Mouse (Mus musculus) limb, embryonic 14.5 days (tissue): Measurements from ENCODE around the gene Polr1c. TPM values are rescaled to one million over a fixed set of nuclear protein-coding genes. Genes with fewer than 3 reads are reported as not detected.

Experiments used
- ATAC-seq: fragments of 200-750 bp; cut with Nextera tagmentation; 2 replicates; pipeline ENCODE4 v1.8.0; 2017; ENCODE audit warnings: low read depth, moderate number of reproducible peaks, moderate TSS enrichment; ENCODE audit not compliant: low FRiP score
- DNase-seq: peaks from one replicate; pipeline ENCODE4 v3.0.0-alpha.2; 2015; ENCODE audit warnings: low spot score
- H3K27ac ChIP-seq: fragments of 300-500 bp; sonication (generic); replicated peaks from 2 replicates; pipeline ENCODE4 v1.5.1; 2014; ENCODE audit warnings: low read depth, mild to moderate bottlenecking, low read length, moderate library complexity, mixed read lengths
- H3K27me3 ChIP-seq: fragments of 300-500 bp; sonication (generic); 2 replicates; pipeline ENCODE4 v1.6.1; 2014; ENCODE audit warnings: low read length, mixed read lengths; ENCODE audit not compliant: control insufficient read depth, insufficient read depth
- H3K36me3 ChIP-seq: fragments of 300-500 bp; sonication (generic); 2 replicates; pipeline ENCODE4 v1.6.1; 2014; ENCODE audit warnings: mild to moderate bottlenecking, low read length, moderate library complexity, mixed read lengths; ENCODE audit not compliant: control insufficient read depth, insufficient read depth
- H3K4me1 ChIP-seq: fragments of 300-500 bp; sonication (generic); 2 replicates; pipeline ENCODE4 v1.6.1; 2014; ENCODE audit warnings: antibody characterized with exemption, low read length, mixed read lengths; ENCODE audit not compliant: control insufficient read depth, insufficient read depth
- H3K4me2 ChIP-seq: fragments of 300-500 bp; sonication (generic); replicated peaks from 2 replicates; pipeline ENCODE4 v1.6.1; 2014; ENCODE audit warnings: low read depth, mild to moderate bottlenecking, low read length, moderate library complexity; ENCODE audit not compliant: severe bottlenecking
- H3K4me3 ChIP-seq: fragments of 300-500 bp; sonication (generic); replicated peaks from 2 replicates; pipeline ENCODE4 v1.5.1; 2014; ENCODE audit warnings: low read length
- H3K9ac ChIP-seq: fragments of 300-500 bp; sonication (generic); 2 replicates; pipeline ENCODE4 v1.6.1; 2014; ENCODE audit warnings: mild to moderate bottlenecking, low read depth, low read length, moderate library complexity; ENCODE audit not compliant: severe bottlenecking
- H3K9me3 ChIP-seq: fragments of 300-500 bp; sonication (generic); 2 replicates; pipeline ENCODE4 v1.6.1; 2016; ENCODE audit warnings: low read length; ENCODE audit not compliant: control insufficient read depth
- POLR2A ChIP-seq: fragments of 200-500 bp; IDR thresholded peaks from 2 replicates; pipeline ENCODE4 v1.8.0; 2012; ENCODE audit warnings: inconsistent platforms, mild to moderate bottlenecking, moderate library complexity, borderline replicate concordance; ENCODE audit not compliant: insufficient read depth, insufficient read length; ENCODE audit errors: extremely low read depth
- WGBS: fragments of 180-500 bp; shearing (Covaris S2); extraction: QIAGEN DNeasy Blood & Tissue Kit; methylation state at CpG from one replicate; pipeline ENCODE4 v1.1.7; 2014; 5-methylcytosine and 5-hydroxymethylcytosine counted together
- polyA plus RNA-seq, 2 experiments: library from polyadenylated mRNA; depleted of rRNA in 1 of 2; stranded (reverse) in 1 of 2; unstranded in 1 of 2; fragments of >200 nt; fragmentation: Nextera tagmentation in 1 of 2; extraction: Ambion mirVana in 1 of 2; gene quantifications; 2 replicates each; pipeline versions ENCODE4 v1.2.1 to v1.2.3; 2012 to 2014

Polr1c gene
- polyA plus RNA-seq, 2 experiments = 87.5 to 120 TPM

DNA sequence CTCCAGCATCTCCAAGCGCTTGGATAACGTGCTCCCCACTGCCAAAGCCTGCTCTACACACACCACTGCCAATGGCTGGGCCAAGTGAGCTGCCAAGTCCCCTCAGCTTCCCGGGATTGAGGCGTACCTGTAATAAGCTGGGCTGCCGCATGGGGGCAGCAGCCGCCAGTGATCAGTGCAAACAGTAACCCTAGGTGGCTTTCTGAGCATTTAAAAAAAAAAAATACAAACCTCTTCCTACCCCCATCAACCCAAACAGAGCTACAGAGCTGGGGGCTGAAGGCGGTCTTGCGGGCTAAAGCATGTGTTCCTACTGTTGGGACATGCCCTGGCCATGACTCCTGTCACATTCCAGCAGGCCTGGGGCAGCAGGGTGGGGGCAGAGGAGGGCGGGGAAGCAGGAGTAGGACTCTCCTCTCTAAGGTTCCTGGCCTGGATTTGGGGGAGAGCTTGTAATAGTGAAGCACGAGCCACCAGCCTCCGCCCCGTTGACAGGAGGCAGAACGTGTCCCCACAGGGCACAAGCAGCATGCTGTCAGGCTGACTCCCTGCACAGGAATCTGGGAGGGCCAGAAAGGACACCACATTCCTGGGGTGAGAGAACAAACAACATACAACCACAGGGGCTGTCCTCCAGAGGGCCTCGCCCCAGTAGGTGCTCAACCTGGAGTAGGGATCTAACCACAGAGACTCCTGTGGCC, 18.2 kb upstream of the Polr1c start:
- ATAC-seq (peak; percentile 24), DNase-seq (peak; percentile 81)
- Histone ChIP-seq H3K36me3 (peaks cover 88% of the 10 kb centered on the region), H3K9me3 (no peaks in the 10 kb centered on the region), H3K4me3 (no peak overlapping the region), H3K9ac (no peak overlapping the region), H3K4me2 (no peak overlapping the region), H3K27me3 (no peaks in the 10 kb centered on the region), H3K4me1 (no peaks in the 10 kb centered on the region), H3K27ac (no peak overlapping the region)
- TF ChIP-seq POLR2A = no peak
- 24% methylated on average over 14 of the region's 14 CpGs for WGBS

DNA sequence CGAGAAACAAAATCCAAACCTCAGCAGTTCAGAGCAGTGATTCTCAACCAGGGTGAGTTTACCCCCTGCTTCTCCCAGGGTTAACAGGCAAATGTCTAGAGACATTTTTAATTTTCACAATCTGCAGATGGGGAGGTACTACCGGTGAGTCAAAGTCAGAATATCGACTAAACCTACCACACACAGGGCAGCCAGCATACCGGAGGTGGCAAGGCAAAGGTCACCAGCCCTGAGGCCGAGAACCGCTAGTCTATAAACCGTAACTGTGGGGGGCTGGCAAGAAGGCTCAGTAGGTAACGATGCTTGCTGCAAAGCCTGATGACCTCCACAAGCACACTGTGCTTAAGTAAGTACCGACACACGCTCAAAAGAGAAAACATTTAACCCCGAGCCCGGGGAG, 17.6 kb upstream of the Polr1c start:
- no peaks in the 10 kb centered on the region for H3K4me1 ChIP-seq
- no peak for DNase-seq
- no peaks in the 10 kb centered on the region for H3K9me3 ChIP-seq
- no peak for TF ChIP-seq POLR2A
- no peaks in the 10 kb centered on the region for H3K27me3 ChIP-seq
- no peak overlapping the region for H3K4me2 ChIP-seq
- H3K4me3 ChIP-seq = no peak overlapping the region
- WGBS = 60% methylated on average over 12 of the region's 12 CpGs
- no peak overlapping the region for H3K27ac ChIP-seq
- no peak overlapping the region for H3K9ac ChIP-seq
- H3K36me3 ChIP-seq = peaks cover 88% of the 10 kb centered on the region
- ATAC-seq = no peak

DNA sequence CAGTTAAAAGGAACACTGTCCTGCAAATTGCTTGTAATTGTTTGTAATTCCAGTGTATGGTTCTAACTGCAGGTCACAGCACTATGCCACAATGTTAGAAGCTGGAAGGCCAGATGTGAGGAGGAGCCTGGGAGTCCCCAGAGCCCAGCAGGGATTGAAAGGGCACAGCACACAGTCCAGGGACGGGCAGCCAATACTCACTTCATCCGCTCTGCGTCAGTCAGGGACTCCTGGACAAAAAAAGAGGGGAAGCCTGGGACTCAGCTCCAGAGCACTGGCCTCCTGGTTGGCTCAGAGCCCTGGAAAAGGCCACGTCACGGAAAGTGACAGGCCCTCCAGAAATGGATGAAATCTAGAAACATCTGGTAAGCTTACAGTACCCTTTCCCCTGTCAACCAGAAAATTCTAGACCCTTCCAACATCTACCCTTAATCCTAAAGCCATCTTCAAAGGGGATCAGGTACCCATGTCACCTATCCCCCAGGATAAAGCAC, 14.4 kb upstream of the Polr1c start:
- Histone ChIP-seq H3K27ac (no peak overlapping the region), H3K9me3 (no peaks in the 10 kb centered on the region), H3K36me3 (peaks cover 91% of the 10 kb centered on the region), H3K27me3 (no peaks in the 10 kb centered on the region), H3K4me3 (no peak overlapping the region), H3K4me1 (no peaks in the 10 kb centered on the region), H3K4me2 (no peak overlapping the region), H3K9ac (no peak overlapping the region)
- DNase-seq (no peak), ATAC-seq (no peak)
- no peak for TF ChIP-seq POLR2A
- 90% methylated on average over 5 of the region's 5 CpGs for WGBS

- Histone ChIP-seq H3K9ac (no peak overlapping the region), H3K4me3 (no peak overlapping the region), H3K27ac (no peak overlapping the region), H3K4me2 (no peak overlapping the region), H3K9me3 (no peaks in the 10 kb centered on the region), H3K36me3 (peaks cover 79% of the 10 kb centered on the region), H3K4me1 (no peaks in the 10 kb centered on the region), H3K27me3 (peaks cover 9% of the 10 kb centered on the region)
- TF ChIP-seq POLR2A = no peak
- WGBS = 86% methylated on average over 14 of the region's 17 CpGs
- DNase-seq = no peak
- no peak for ATAC-seq
Measured at GRCm38 (mm10) chr17:46259675-46260074, 11.8 kb upstream of the Polr1c start.

- no peak for TF ChIP-seq POLR2A
- H3K4me3 ChIP-seq = no peak overlapping the region
- WGBS = 90% methylated on average over 30 of the region's 30 CpGs
- H3K9me3 ChIP-seq = no peaks in the 10 kb centered on the region
- ATAC-seq = no peak
- H3K4me1 ChIP-seq = 0 out of 2 replicates have a peak, but pooled peaks cover 4% of the 10 kb centered on the region
- DNase-seq = no peak
- peaks cover 17% of the 10 kb centered on the region for H3K27me3 ChIP-seq
- peaks cover 67% of the 10 kb centered on the region for H3K36me3 ChIP-seq
- H3K27ac ChIP-seq = no peak overlapping the region
- no peak overlapping the region for H3K4me2 ChIP-seq
- no peak overlapping the region for H3K9ac ChIP-seq
Measured at GRCm38 (mm10) chr17:46258279-46259053, 10.6 kb upstream of the Polr1c start.
